Mouse (Mus musculus): Measurements from ENCODE around the gene Mcm8.

GRCm38 (mm10) chr2:132856333-132856732 is 40.4 kb downstream of the Mcm8 start:
- TF ChIP-seq EP300 (IDR thresholded peaks at IDR 0.05; ENCODE audit: low read depth in 1 of 2, low read length in 2 of 2), result peak in 1 of 2 experiments; percentile 14; a peak in 1 of 4 replicates
- TF ChIP-seq POLR2A (IDR thresholded peaks at IDR 0.05; ENCODE audit: control insufficient read depth in 1 of 2, insufficient read depth in 1 of 2, low read depth in 1 of 2, low read length in 2 of 2, poor library complexity in 1 of 2), result no peak
- TF ChIP-seq POLR2AphosphoS2 (IDR thresholded peaks at IDR 0.05; ENCODE audit: low read length), result no peak
- TF ChIP-seq CTCF (IDR thresholded peaks at IDR 0.05 in 2 of 3, conservative IDR thresholded peaks at IDR 0.05 in 1 of 3; ENCODE audit: control insufficient read depth in 1 of 3, insufficient read depth in 1 of 3, low read depth in 2 of 3, low read length in 3 of 3, poor library complexity in 1 of 3, severe bottlenecking in 1 of 3), result no peak
- TF ChIP-seq TAL1 (IDR thresholded peaks at IDR 0.05; ENCODE audit: low read length), result no peak
- TF ChIP-seq USF1 (IDR thresholded peaks at IDR 0.05; ENCODE audit: low read depth, low read length), result no peak
